Mouse (Mus musculus) CH12.LX (cell line): ENCODE measurements around the gene Prkg1. TPM values are rescaled to one million over a fixed set of nuclear protein-coding genes. Genes with fewer than 3 reads are reported as not detected.

Experiments
- DNase-seq: peaks from one replicate; pipeline ENCODE4 v3.0.0-alpha.2; 2013; ENCODE audit errors: extremely low read depth
- H3K27ac ChIP-seq: 2 replicates; pipeline ENCODE4 v1.5.1; 2012; ENCODE audit warnings: low read depth, mild to moderate bottlenecking, control low read depth, moderate library complexity; ENCODE audit not compliant: insufficient read depth
- H3K27me3 ChIP-seq: replicated peaks from 2 replicates; pipeline ENCODE3; 2012; ENCODE audit warnings: inconsistent platforms
- H3K36me3 ChIP-seq, 2 experiments: replicated peaks in 1 of 2; 2 replicates each; pipeline versions ENCODE3 to v1.6.1; 2012; ENCODE audit warnings: inconsistent platforms in 1 of 2, low read length in 1 of 2, mild to moderate bottlenecking in 1 of 2, mixed read lengths in 1 of 2, moderate library complexity in 1 of 2; ENCODE audit not compliant: control insufficient read depth in 1 of 2, insufficient read depth in 1 of 2
- H3K4me1 ChIP-seq, 2 experiments: 2 replicates each; pipeline ENCODE4 v1.6.1; 2012; ENCODE audit warnings: inconsistent platforms in 1 of 2, moderate library complexity in 1 of 2; ENCODE audit not compliant: insufficient read depth in 2 of 2, control insufficient read depth in 1 of 2
- H3K4me2 ChIP-seq: 2 replicates; pipeline ENCODE4 v1.6.1; 2012; ENCODE audit warnings: low read depth, mild to moderate bottlenecking, control low read depth; ENCODE audit not compliant: poor library complexity, insufficient read depth, severe bottlenecking
- H3K4me3 ChIP-seq, 3 experiments: fragments of 150-350 bp in 1 of 3; sonication (generic) in 1 of 3; replicated peaks in 1 of 3; 2 replicates each; pipeline versions ENCODE3 to v1.5.1; 2011 to 2012; ENCODE audit warnings: low read depth in 2 of 3, low read length in 2 of 3, mild to moderate bottlenecking in 2 of 3, moderate library complexity in 2 of 3, control low read depth in 1 of 3, improper control_type of control experiment in 1 of 3, inconsistent platforms in 1 of 3, mixed read lengths in 1 of 3; ENCODE audit not compliant: poor library complexity in 1 of 3
- H3K79me2 ChIP-seq: replicated peaks from 2 replicates; pipeline ENCODE4 v1.6.1; 2012; ENCODE audit warnings: mild to moderate bottlenecking, moderate library complexity; ENCODE audit not compliant: control insufficient read depth, poor library complexity, insufficient read depth, severe bottlenecking; ENCODE audit errors: extremely low read depth
- H3K9ac ChIP-seq: 2 replicates; pipeline ENCODE4 v1.6.1; 2012; ENCODE audit warnings: low read depth, mild to moderate bottlenecking, control low read depth, moderate library complexity; ENCODE audit not compliant: insufficient read depth
- H3K9me3 ChIP-seq: replicated peaks from 2 replicates; pipeline ENCODE3; 2012; ENCODE audit warnings: low read length, inconsistent platforms, mixed read lengths
- CHD1 ChIP-seq: IDR thresholded peaks from 2 replicates; pipeline ENCODE4 v1.6.1; 2012; ENCODE audit warnings: low read depth, low read length, improper control_type of control experiment, inconsistent platforms
- CHD2 ChIP-seq: IDR thresholded peaks from 2 replicates; pipeline ENCODE4 v1.6.1; 2011; ENCODE audit warnings: low read length, improper control_type of control experiment
- EP300 ChIP-seq: IDR thresholded peaks from 2 replicates; pipeline ENCODE4 v1.6.1; 2011; ENCODE audit warnings: low read length, improper control_type of control experiment
- ETS1 ChIP-seq: conservative IDR thresholded peaks from 2 replicates; pipeline ENCODE4 v1.6.1; 2012; ENCODE audit warnings: low read depth, mild to moderate bottlenecking, inconsistent platforms, low read length, improper control_type of control experiment, moderate library complexity
- HCFC1 ChIP-seq: IDR thresholded peaks from 2 replicates; pipeline ENCODE4 v1.6.1; 2012; ENCODE audit warnings: low read depth, mild to moderate bottlenecking, inconsistent platforms, low read length, improper control_type of control experiment
- JUN ChIP-seq: IDR thresholded peaks from 2 replicates; pipeline ENCODE4 v1.6.1; 2011; ENCODE audit warnings: low read depth, mild to moderate bottlenecking, low read length, improper control_type of control experiment, moderate library complexity; ENCODE audit not compliant: insufficient read depth
- JUND ChIP-seq: conservative IDR thresholded peaks from 2 replicates; pipeline ENCODE4 v1.6.1; 2011; ENCODE audit warnings: low read depth, low read length, improper control_type of control experiment
- MAFK ChIP-seq: IDR thresholded peaks from 2 replicates; pipeline ENCODE4 v1.6.1; 2011; ENCODE audit warnings: low read length, improper control_type of control experiment; ENCODE audit not compliant: insufficient replicate concordance
- MAX ChIP-seq: IDR thresholded peaks from 2 replicates; pipeline ENCODE4 v1.6.1; 2011; ENCODE audit warnings: low read length, improper control_type of control experiment
- MAZ ChIP-seq: IDR thresholded peaks from 2 replicates; pipeline ENCODE4 v1.6.1; 2012; ENCODE audit warnings: low read depth, mild to moderate bottlenecking, inconsistent platforms, low read length, improper control_type of control experiment, moderate library complexity
- MEF2A ChIP-seq: IDR thresholded peaks from 2 replicates; pipeline ENCODE4 v1.6.1; 2014; ENCODE audit warnings: low read depth, mild to moderate bottlenecking, inconsistent platforms, low read length, improper control_type of control experiment, borderline replicate concordance
- NELFE ChIP-seq: IDR thresholded peaks from 2 replicates; pipeline ENCODE4 v1.6.1; 2011; ENCODE audit warnings: low read depth, low read length, improper control_type of control experiment
- NRF1 ChIP-seq: IDR thresholded peaks from 2 replicates; pipeline ENCODE4 v1.6.1; 2014; ENCODE audit warnings: low read depth, mild to moderate bottlenecking, inconsistent platforms, low read length, improper control_type of control experiment, moderate library complexity
- PAX5 ChIP-seq: IDR thresholded peaks from 2 replicates; pipeline ENCODE4 v1.6.1; 2012; ENCODE audit warnings: low read length, inconsistent platforms, mixed read lengths
- POLR2A ChIP-seq: IDR thresholded peaks from 2 replicates; pipeline ENCODE4 v1.6.1; 2011; ENCODE audit warnings: low read depth, mild to moderate bottlenecking, improper control_type of control experiment, low read length
- POLR2AphosphoS2 ChIP-seq: IDR thresholded peaks from 2 replicates; pipeline ENCODE4 v1.6.1; 2011; ENCODE audit warnings: low read depth, low read length, improper control_type of control experiment
- RCOR1 ChIP-seq: conservative IDR thresholded peaks from 2 replicates; pipeline ENCODE4 v1.6.1; 2012; ENCODE audit warnings: low read depth, mild to moderate bottlenecking, inconsistent platforms, low read length, improper control_type of control experiment
- SIN3A ChIP-seq: IDR thresholded peaks from 2 replicates; pipeline ENCODE4 v1.6.1; 2012; ENCODE audit warnings: low read length, improper control_type of control experiment, inconsistent platforms
- SMC3 ChIP-seq: IDR thresholded peaks from 2 replicates; pipeline ENCODE4 v1.6.1; 2011; ENCODE audit warnings: low read depth, low read length, improper control_type of control experiment
- TBP ChIP-seq: conservative IDR thresholded peaks from 2 replicates; pipeline ENCODE4 v1.6.1; 2011; ENCODE audit warnings: low read depth, low read length, improper control_type of control experiment
- TCF12 ChIP-seq: IDR thresholded peaks from 2 replicates; pipeline ENCODE4 v1.6.1; 2014; ENCODE audit warnings: low read depth, mild to moderate bottlenecking, inconsistent platforms, low read length, improper control_type of control experiment
- UBTF ChIP-seq: IDR thresholded peaks from 2 replicates; pipeline ENCODE4 v1.6.1; 2012; ENCODE audit warnings: low read depth, mild to moderate bottlenecking, inconsistent platforms, low read length, improper control_type of control experiment, moderate library complexity
- USF1 ChIP-seq: IDR thresholded peaks from 2 replicates; pipeline ENCODE4 v1.6.1; 2014; ENCODE audit warnings: low read depth, mild to moderate bottlenecking, inconsistent platforms, low read length, improper control_type of control experiment
- ZC3H11A ChIP-seq: IDR thresholded peaks from 2 replicates; pipeline ENCODE4 v1.6.1; 2012; ENCODE audit warnings: low read depth, mild to moderate bottlenecking, inconsistent platforms, low read length, improper control_type of control experiment
- ZKSCAN1 ChIP-seq: IDR thresholded peaks from 2 replicates; pipeline ENCODE4 v1.6.1; 2012; ENCODE audit warnings: low read depth, inconsistent platforms, low read length, improper control_type of control experiment, borderline replicate concordance
- ZNF384 ChIP-seq: IDR thresholded peaks from 2 replicates; pipeline ENCODE4 v1.6.1; 2012; ENCODE audit warnings: low read depth, low read length, improper control_type of control experiment, inconsistent platforms
- dilution Hi-C: fragments of 300-500 bp; cut with MboI; formaldehyde crosslinking; loops from 2 replicates; pipeline ENCODE4 v1.14.3; 2020; ENCODE audit warnings: low sequenced_read_pairs; ENCODE audit not compliant: extremely low pct_unique_long_range_greater_than_20kb, extremely low pct_ligation_motif_present
- in situ Hi-C: fragments of 300-500 bp; cut with MboI; formaldehyde crosslinking; loops from 3 replicates; pipeline ENCODE4 v1.14.3; 2019; ENCODE audit warnings: low sequenced_read_pairs, low pct_ligation_motif_present, low pct_unique_long_range_greater_than_20kb, mixed read lengths
- polyA plus RNA-seq: library from polyadenylated mRNA; unstranded; fragments of >175 nt; gene quantifications from 2 replicates; pipeline ENCODE4 v1.2.1, GENCODE M21; 2012; ENCODE audit warnings: low read depth; ENCODE audit not compliant: insufficient read length
- total RNA-seq, 2 experiments: library from RNA; depleted of rRNA; stranded (reverse); fragments of 300-350 nt in 1 of 2; fragments of >200 nt in 1 of 2; gene quantifications; 2 replicates each; pipeline ENCODE4 v1.2.3; 2012 to 2014

Prkg1 gene
- total and polyA plus RNA-seq, 3 experiments = not detected

GRCm38 (mm10) chr19:30625391-30625790, 1139.4 kb downstream of the Prkg1 start:
- Histone ChIP-seq H3K27ac (no peak overlapping the region), H3K9ac (no peak overlapping the region), H3K4me1 (peaks cover 0 to 4% of the 10 kb centered on the region in 2 experiments; a peak in 1 of 4 replicates), H3K27me3 (no peaks in the 10 kb centered on the region), H3K79me2 (no peaks in the 10 kb centered on the region), H3K9me3 (no peaks in the 10 kb centered on the region), H3K36me3 (no peaks in the 10 kb centered on the region), H3K4me3 (no peak overlapping the region), H3K4me2 (no peak overlapping the region)
- in situ Hi-C loops = no loop called here
- TF ChIP-seq RCOR1 = no peak
- TF ChIP-seq EP300 = no peak
- TF ChIP-seq POLR2AphosphoS2 = no peak
- no peak for TF ChIP-seq JUND
- no peak for TF ChIP-seq CHD2
- no peak for TF ChIP-seq NELFE
- TF ChIP-seq HCFC1 = no peak
- TF ChIP-seq USF1 = no peak
- TF ChIP-seq TCF12 = no peak
- TF ChIP-seq SIN3A = no peak
- no peak for TF ChIP-seq TBP
- no peak for TF ChIP-seq MAFK
- no peak for TF ChIP-seq ETS1
- TF ChIP-seq ZC3H11A = no peak
- TF ChIP-seq MAZ = no peak
- no peak for DNase-seq
- dilution Hi-C loops = no loop called here

- Histone ChIP-seq H3K27me3 (no peaks in the 10 kb centered on the region), H3K36me3 (no peaks in the 10 kb centered on the region), H3K9me3 (no peaks in the 10 kb centered on the region), H3K79me2 (no peaks in the 10 kb centered on the region), H3K4me1 (peaks cover 0 to 4% of the 10 kb centered on the region in 2 experiments; a peak in 1 of 4 replicates), H3K4me2 (no peak overlapping the region), H3K4me3 (no peak overlapping the region), H3K9ac (no peak overlapping the region), H3K27ac (no peak overlapping the region)
- dilution Hi-C loops = no loop called here
- in situ Hi-C loops = no loop called here
- no peak for DNase-seq
- no peak for TF ChIP-seq NRF1
- no peak for TF ChIP-seq ZKSCAN1
- no peak for TF ChIP-seq UBTF
- no peak for TF ChIP-seq NELFE
- no peak for TF ChIP-seq POLR2A
- no peak for TF ChIP-seq CHD1
- no peak for TF ChIP-seq SIN3A
- no peak for TF ChIP-seq ETS1
- TF ChIP-seq MAX = no peak
- no peak for TF ChIP-seq ZC3H11A
- TF ChIP-seq MEF2A = no peak
- no peak for TF ChIP-seq JUN
- no peak for TF ChIP-seq PAX5
- TF ChIP-seq ZNF384 = no peak
- no peak for TF ChIP-seq MAFK
- TF ChIP-seq SMC3 = no peak
- no peak for TF ChIP-seq JUND
- TF ChIP-seq CHD2 = no peak
- no peak for TF ChIP-seq TCF12
Measured at GRCm38 (mm10) chr19:30623620-30624019, 1141.2 kb downstream of the Prkg1 start.
